Mouse (Mus musculus) forebrain, embryonic 14.5 days (tissue): ENCODE data around the gene Rps28. TPM values are rescaled to one million over a fixed set of nuclear protein-coding genes. Genes with fewer than 3 reads are reported as not detected.

Experiments
- ATAC-seq: fragments of 200-750 bp; cut with Nextera tagmentation; 2 replicates; pipeline ENCODE4 v1.8.0; 2017; ENCODE audit warnings: mild to moderate bottlenecking, moderate library complexity
- DNase-seq: peaks from one replicate; pipeline ENCODE4 v3.0.0-alpha.2; 2015; ENCODE audit warnings: low spot score
- H3K27ac ChIP-seq: fragments of 300-500 bp; sonication (generic); 2 replicates; pipeline ENCODE4 v1.5.1; 2014; ENCODE audit warnings: low read depth, mild to moderate bottlenecking, control low read depth, low read length, moderate library complexity
- H3K27me3 ChIP-seq: fragments of 300-500 bp; sonication (generic); replicated peaks from 2 replicates; pipeline ENCODE4 v1.6.1; 2014; ENCODE audit warnings: low read length, control low read depth, mixed read lengths; ENCODE audit not compliant: control insufficient read depth, insufficient read depth
- H3K36me3 ChIP-seq: fragments of 300-500 bp; sonication (generic); 2 replicates; pipeline ENCODE4 v1.6.1; 2014; ENCODE audit warnings: low read length, control low read depth; ENCODE audit not compliant: control insufficient read depth, insufficient read depth
- H3K4me1 ChIP-seq: fragments of 300-500 bp; sonication (generic); 2 replicates; pipeline ENCODE4 v1.6.1; 2014; ENCODE audit warnings: antibody characterized with exemption, low read length, control low read depth; ENCODE audit not compliant: control insufficient read depth, insufficient read depth
- H3K4me2 ChIP-seq: fragments of 300-500 bp; sonication (generic); 2 replicates; pipeline ENCODE4 v1.6.1; 2014; ENCODE audit warnings: mild to moderate bottlenecking, control low read depth, low read length
- H3K4me3 ChIP-seq: fragments of 300-500 bp; sonication (generic); 2 replicates; pipeline ENCODE4 v1.5.1; 2014; ENCODE audit warnings: low read depth, low read length, control low read depth
- H3K9ac ChIP-seq: fragments of 300-500 bp; sonication (generic); 2 replicates; pipeline ENCODE4 v1.6.1; 2014; ENCODE audit warnings: mild to moderate bottlenecking, low read length, control low read depth, moderate library complexity
- H3K9me3 ChIP-seq: fragments of 300-500 bp; sonication (generic); replicated peaks from 2 replicates; pipeline ENCODE4 v1.6.1; 2016; ENCODE audit warnings: low read length, control low read depth, mixed read lengths; ENCODE audit not compliant: control insufficient read depth
- WGBS: fragments of 180-500 bp; shearing (Covaris S2); extraction: QIAGEN DNeasy Blood & Tissue Kit; methylation state at CpG from one replicate; pipeline ENCODE4 v1.1.7; 2014; 5-methylcytosine and 5-hydroxymethylcytosine counted together
- polyA plus RNA-seq: library from polyadenylated mRNA; unstranded; fragments of >200 nt; fragmentation: Nextera tagmentation; extraction: Ambion mirVana; gene quantifications from 2 replicates; pipeline ENCODE4 v1.2.1, GENCODE M21; 2014

Gene Rps28
- polyA plus RNA-seq, 1 experiment from 2014 or later, result 885 TPM

DNA sequence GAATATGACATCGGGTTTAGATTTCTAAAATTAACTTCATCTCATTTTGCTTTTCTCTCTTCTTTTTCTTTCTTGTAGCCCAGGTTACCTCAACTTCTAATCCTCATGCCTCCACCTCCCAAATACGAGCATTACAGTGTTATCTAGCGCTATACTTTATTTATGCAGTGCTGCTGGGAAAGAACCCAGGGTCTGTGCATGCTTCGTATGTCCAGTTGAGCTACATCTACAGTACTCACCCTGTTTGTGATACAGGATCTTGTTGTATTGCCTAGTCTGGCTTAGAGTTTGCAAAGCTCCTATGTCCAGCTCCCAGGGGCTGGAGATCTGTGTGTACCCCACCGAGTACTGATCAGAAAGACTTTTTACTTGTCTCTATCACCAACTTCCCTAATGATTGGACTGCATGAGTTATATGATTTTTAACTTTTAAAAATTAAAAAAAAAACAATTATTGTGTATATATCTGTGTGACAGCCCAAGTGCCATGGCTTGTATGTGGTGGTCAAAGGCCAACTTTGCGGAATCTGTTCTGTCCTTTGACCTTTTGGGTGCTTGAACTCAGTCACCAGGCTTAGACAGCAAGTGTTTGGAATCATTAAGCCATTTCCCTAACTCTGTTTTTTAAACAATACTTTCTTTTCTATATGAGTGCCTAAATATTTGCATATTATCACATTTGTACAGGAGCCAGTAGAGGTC, 50.3 kb downstream of the Rps28 start:
- Histone ChIP-seq H3K9ac (no peak overlapping the region), H3K9me3 (no peaks in the 10 kb centered on the region), H3K4me2 (no peak overlapping the region), H3K36me3 (no peaks in the 10 kb centered on the region), H3K4me1 (peaks cover 2% of the 10 kb centered on the region; the same call in 1 of the 2 replicates), H3K27ac (no peak overlapping the region), H3K27me3 (no peaks in the 10 kb centered on the region), H3K4me3 (no peak overlapping the region)
- DNase-seq (no peak), ATAC-seq (no peak)
- WGBS, result 89% methylated on average over 6 of the region's 6 CpGs

DNA sequence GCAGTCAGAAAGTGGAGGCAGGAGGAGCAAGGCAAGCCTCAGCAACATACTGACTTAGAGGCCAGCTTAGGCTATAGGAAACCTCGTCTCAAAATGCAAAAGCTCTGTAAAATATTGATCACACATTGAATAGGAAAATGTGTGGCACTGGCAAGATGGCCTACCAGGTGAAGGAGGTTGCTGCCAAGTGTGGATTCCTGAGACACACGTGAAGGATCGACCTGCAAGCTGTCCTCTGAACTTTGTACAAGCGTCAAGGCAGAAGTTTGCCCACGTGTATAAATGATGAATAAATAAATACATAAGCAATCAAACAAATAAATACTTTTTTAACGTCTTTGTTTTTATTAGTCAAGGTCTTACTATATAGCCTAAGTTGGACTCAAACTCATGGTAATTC, 50.9 kb downstream of the Rps28 start:
- WGBS, result 85% methylated on average over 6 of the region's 6 CpGs
- DNase-seq (no peak), ATAC-seq (no peak)
- no peaks in the 10 kb centered on the region for H3K36me3 ChIP-seq
- no peak overlapping the region for H3K27ac ChIP-seq
- H3K4me3 ChIP-seq, result no peak overlapping the region
- no peaks in the 10 kb centered on the region for H3K9me3 ChIP-seq
- H3K9ac ChIP-seq, result no peak overlapping the region
- no peaks in the 10 kb centered on the region for H3K4me1 ChIP-seq
- H3K4me2 ChIP-seq, result no peak overlapping the region
- H3K27me3 ChIP-seq, result no peaks in the 10 kb centered on the region

DNA sequence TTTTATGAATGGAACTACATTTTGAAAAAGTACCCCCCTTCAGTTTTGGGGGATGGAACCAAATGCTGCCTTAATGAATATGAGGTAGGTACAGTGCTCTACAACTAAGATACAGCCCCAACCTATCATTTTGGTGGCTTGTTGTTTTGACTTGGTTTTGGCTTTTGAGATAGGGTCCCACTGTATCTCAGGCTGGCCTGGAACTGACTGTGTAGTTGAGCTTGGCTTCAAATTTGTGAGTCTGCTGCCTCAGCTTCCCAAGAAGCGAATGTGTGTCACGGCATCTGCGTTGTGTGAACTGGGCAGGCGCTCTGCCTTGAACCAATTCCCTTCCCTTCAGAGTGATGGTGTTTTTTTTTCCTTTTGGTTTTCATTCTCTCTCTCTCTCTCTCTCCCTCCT, 52.7 kb downstream of the Rps28 start:
- Histone ChIP-seq H3K4me2 (no peak overlapping the region), H3K27ac (no peak overlapping the region), H3K9me3 (no peaks in the 10 kb centered on the region), H3K4me3 (no peak overlapping the region), H3K27me3 (no peaks in the 10 kb centered on the region), H3K4me1 (no peaks in the 10 kb centered on the region), H3K36me3 (no peaks in the 10 kb centered on the region), H3K9ac (no peak overlapping the region)
- 93% methylated on average over 4 of the region's 4 CpGs for WGBS
- DNase-seq, result no peak
- ATAC-seq, result no peak

Other genes with a start within 250 kb of the Rps28 start
- gene Zfp414, start 195.5 kb downstream of the Rps28 start, polyA plus RNA-seq, result 93.0 and 97.9 TPM in 2 replicates
- 0.21 and 0.36 TPM in 2 replicates for gene Pram1, start 186.5 kb downstream of the Rps28 start, polyA plus RNA-seq
- 242 and 246 TPM in 2 replicates for gene Hnrnpm, start 137.7 kb downstream of the Rps28 start, polyA plus RNA-seq
- 63.9 TPM in 2 replicates for gene March2, start 105.9 kb downstream of the Rps28 start, polyA plus RNA-seq
- 340 and 341 TPM in 2 replicates for gene Rab11b, start 64.0 kb downstream of the Rps28 start, polyA plus RNA-seq
- 15.2 and 15.8 TPM in 2 replicates for gene Angptl4, start 42.7 kb downstream of the Rps28 start, polyA plus RNA-seq
- gene Kank3, start 14.0 kb downstream of the Rps28 start, polyA plus RNA-seq, result 35.6 and 37.2 TPM in 2 replicates
- 461 and 608 TPM in 2 replicates for gene Ndufa7, start within 50 bp of the Rps28 start, polyA plus RNA-seq
- gene Cd320, start 18.5 kb upstream of the Rps28 start, polyA plus RNA-seq, result 66.8 and 86.0 TPM in 2 replicates
- not detected in 2 replicates for gene Gm7029, start 49.3 kb upstream of the Rps28 start, polyA plus RNA-seq
- gene Kifc1, start 66.1 kb upstream of the Rps28 start, polyA plus RNA-seq, result 3.8 and 4.6 TPM in 2 replicates
- gene Platr17, start 80.6 kb upstream of the Rps28 start, polyA plus RNA-seq, result 0.28 TPM in 1 of 2 replicates, not detected in the other
- gene Daxx, start 84.9 kb upstream of the Rps28 start, polyA plus RNA-seq, result 43.3 and 48.0 TPM in 2 replicates
- gene Tapbp, start 91.3 kb upstream of the Rps28 start, polyA plus RNA-seq, result 14.1 and 17.7 TPM in 2 replicates
- 12.3 and 12.6 TPM in 2 replicates for gene Zbtb22, start 91.3 kb upstream of the Rps28 start, polyA plus RNA-seq
- 27.2 and 36.0 TPM in 2 replicates for gene Rgl2, start 105.0 kb upstream of the Rps28 start, polyA plus RNA-seq
- gene Pfdn6, start 115.8 kb upstream of the Rps28 start, polyA plus RNA-seq, result 185 and 192 TPM in 2 replicates
- 10.5 and 14.6 TPM in 2 replicates for gene Wdr46, start 116.1 kb upstream of the Rps28 start, polyA plus RNA-seq
- 6.0 and 6.7 TPM in 2 replicates for gene B3galt4, start 126.9 kb upstream of the Rps28 start, polyA plus RNA-seq
- 41.6 and 50.4 TPM in 2 replicates for gene Vps52, start 131.2 kb upstream of the Rps28 start, polyA plus RNA-seq
- gene Rps18, start 131.4 kb upstream of the Rps28 start, polyA plus RNA-seq, result 1,022 and 1,419 TPM in 2 replicates
- gene H2-K1, start 175.8 kb upstream of the Rps28 start, polyA plus RNA-seq, result 11.6 and 14.2 TPM in 2 replicates
- gene Ring1, start 200.1 kb upstream of the Rps28 start, polyA plus RNA-seq, result 6.7 and 7.4 TPM in 2 replicates
- gene H2-Ke6, start 203.5 kb upstream of the Rps28 start, polyA plus RNA-seq, result 60.2 and 75.4 TPM in 2 replicates
- 78.3 and 84.1 TPM in 2 replicates for gene Slc39a7, start 207.1 kb upstream of the Rps28 start, polyA plus RNA-seq
- 21.4 and 27.7 TPM in 2 replicates for gene Rxrb, start 207.2 kb upstream of the Rps28 start, polyA plus RNA-seq
- 0.95 and 1.6 TPM in 2 replicates for gene Col11a2, start 214.9 kb upstream of the Rps28 start, polyA plus RNA-seq